Comparison of ENCODE assay signal across 36 mouse cellular contexts in genomic region chr2:164733259-164733658, GRCm38 (mm10). TPM values are rescaled to one million over a fixed set of nuclear protein-coding genes. Genes with fewer than 3 reads are reported as not detected.
"Had no signal": no experiment of that assay in that cellular context is flagged by ENCODE, and none has a peak within 500 bp of the region (broad histone marks: within the 10 kb centered on the region; RNA-seq: fewer than 3 reads in every experiment).

No protein-coding gene starts in this region.

- H3K4me3 ChIP-seq: heart, adult 2 months; heart, embryonic 13.5 days; heart, embryonic 15.5 days; hindbrain, embryonic 13.5 days; hindbrain, embryonic 15.5 days; layer of hippocampus, adult 2 months; left cerebral cortex, adult 2 months; limb, embryonic 13.5 days had no signal

- H3K27ac ChIP-seq: heart, adult 2 months; heart, embryonic 13.5 days; heart, embryonic 15.5 days; hindbrain, embryonic 13.5 days; hindbrain, embryonic 15.5 days; hindbrain, postnatal 0 days; layer of hippocampus, adult 2 months; left cerebral cortex, adult 2 months; limb, embryonic 13.5 days had no signal

- DNase-seq: forebrain, postnatal 0 days; gastrocnemius, postnatal 14 days; gastrocnemius, postnatal 36 days; heart, adult 11 months; heart, adult 2 months; heart, postnatal 14 days; heart, postnatal 36 days; kidney, adult 18-20 months; kidney, adult 8-10 months; kidney, postnatal 10 days; kidney, postnatal 25 days; kidney, postnatal 4 days; left cerebral cortex, postnatal 4 days had no signal

- H3K36me3 ChIP-seq: heart, embryonic 13.5 days; heart, embryonic 15.5 days; hindbrain, embryonic 13.5 days; hindbrain, embryonic 15.5 days; limb, embryonic 13.5 days had no signal

- H3K4me2 ChIP-seq: heart, embryonic 11.5 days; heart, embryonic 13.5 days; heart, embryonic 15.5 days; hindbrain, embryonic 13.5 days; hindbrain, embryonic 15.5 days; limb, embryonic 13.5 days had no signal

- H3K27me3 ChIP-seq: heart, embryonic 13.5 days; heart, embryonic 15.5 days; hindbrain, embryonic 15.5 days; limb, embryonic 13.5 days had no signal

- H3K9me3 ChIP-seq: heart, embryonic 13.5 days; heart, embryonic 15.5 days; hindbrain, embryonic 13.5 days; hindbrain, embryonic 15.5 days; limb, embryonic 13.5 days had no signal

- H3K4me1 ChIP-seq: heart, embryonic 13.5 days; heart, embryonic 15.5 days; hindbrain, embryonic 13.5 days; hindbrain, embryonic 15.5 days; limb, embryonic 13.5 days had no signal

- H3K9ac ChIP-seq: forebrain, postnatal 0 days; heart, embryonic 13.5 days; heart, embryonic 15.5 days; hindbrain, embryonic 13.5 days; hindbrain, embryonic 15.5 days; limb, embryonic 13.5 days had no signal

- ATAC-seq: forebrain, postnatal 0 days; hindbrain, postnatal 0 days; intestine, embryonic 16.5 days had no signal

RNA-seq across cellular contexts. Expression of gene Wfdc3, which starts 12.5 kb away (rescaled TPM):
- total RNA-seq: gastrocnemius, adult 18-20 months; gastrocnemius, adult 8-10 months; gastrocnemius, postnatal 14 days; gastrocnemius, postnatal 36 days; heart, adult 2 months; heart, postnatal 36 days had no signal

RNA-seq across cellular contexts. Expression of gene Spint5, which starts 18.2 kb away (rescaled TPM):
- total RNA-seq: forebrain, postnatal 0 days; gastrocnemius, adult 18-20 months; gastrocnemius, adult 8-10 months; gastrocnemius, postnatal 14 days; gastrocnemius, postnatal 36 days; heart, adult 2 months; heart, postnatal 14 days; heart, postnatal 36 days; hematopoietic stem cell, adult 5-6 weeks; hindbrain, postnatal 0 days; layer of hippocampus, adult 2 months; layer of hippocampus, postnatal 10 days; layer of hippocampus, postnatal 25 days; left cerebral cortex, adult 2 months; left cerebral cortex, postnatal 10 days; left cerebral cortex, postnatal 25 days; left cerebral cortex, postnatal 4 days had no signal
- polyA plus RNA-seq: forebrain, postnatal 0 days; heart, adult 2 months; heart, embryonic 11.5 days; heart, embryonic 13.5 days; heart, embryonic 15.5 days; heart, postnatal 0 days; hindbrain, embryonic 11.5 days; hindbrain, embryonic 13.5 days; hindbrain, embryonic 15.5 days; hindbrain, postnatal 0 days; intestine, embryonic 14.5 days; intestine, embryonic 16.5 days; kidney, embryonic 14.5 days; kidney, embryonic 16.5 days; limb, embryonic 11.5 days; limb, embryonic 13.5 days had no signal

RNA-seq across cellular contexts. Expression of gene Spint4, which starts 35.0 kb away (rescaled TPM):
- total RNA-seq: forebrain, postnatal 0 days; gastrocnemius, adult 18-20 months; gastrocnemius, adult 8-10 months; gastrocnemius, postnatal 14 days; gastrocnemius, postnatal 36 days; heart, adult 2 months; heart, postnatal 14 days; heart, postnatal 36 days; hematopoietic stem cell, adult 5-6 weeks; hindbrain, postnatal 0 days; layer of hippocampus, adult 2 months; layer of hippocampus, postnatal 10 days; layer of hippocampus, postnatal 25 days; left cerebral cortex, adult 2 months; left cerebral cortex, postnatal 10 days; left cerebral cortex, postnatal 25 days; left cerebral cortex, postnatal 4 days had no signal
- polyA plus RNA-seq: forebrain, postnatal 0 days; heart, adult 2 months; heart, embryonic 11.5 days; heart, embryonic 13.5 days; heart, embryonic 15.5 days; heart, postnatal 0 days; hindbrain, embryonic 11.5 days; hindbrain, embryonic 13.5 days; hindbrain, embryonic 15.5 days; hindbrain, postnatal 0 days; intestine, embryonic 14.5 days; intestine, embryonic 16.5 days; limb, embryonic 11.5 days; limb, embryonic 13.5 days had no signal
